Mouse (Mus musculus) olfactory bulb, adult 2 months (tissue): ENCODE results near the gene Limk2. TPM values are rescaled to one million over a fixed set of nuclear protein-coding genes. Genes with fewer than 3 reads are reported as not detected.

Experiments used
- H3K27ac ChIP-seq: fragments of 200-500 bp; 2 replicates; pipeline ENCODE4 v1.5.1; 2012; ENCODE audit warnings: low read depth, low read length; ENCODE audit not compliant: insufficient read depth
- H3K4me1 ChIP-seq: fragments of 200-500 bp; 2 replicates; pipeline ENCODE4 v1.6.1; 2012; ENCODE audit warnings: low read length; ENCODE audit not compliant: control insufficient read depth, insufficient read depth
- H3K4me3 ChIP-seq: fragments of 200-500 bp; 2 replicates; pipeline ENCODE4 v1.5.1; 2012; ENCODE audit warnings: mild to moderate bottlenecking, low read depth, low read length, moderate library complexity; ENCODE audit not compliant: insufficient read depth
- CTCF ChIP-seq: fragments of 200-500 bp; IDR thresholded peaks from 2 replicates; pipeline ENCODE4 v1.5.1; 2012; ENCODE audit warnings: low read depth, mild to moderate bottlenecking, low read length, moderate library complexity; ENCODE audit not compliant: insufficient read depth
- POLR2A ChIP-seq: fragments of 200-500 bp; IDR thresholded peaks from 2 replicates; pipeline ENCODE4 v1.6.1; 2012; ENCODE audit warnings: mild to moderate bottlenecking, low read depth, low read length, moderate library complexity; ENCODE audit not compliant: insufficient read depth
- WGBS: fragments of 180-500 bp; shearing (Covaris S2); methylation state at CpG from one replicate; pipeline ENCODE4 v1.1.7; 2018; 5-methylcytosine and 5-hydroxymethylcytosine counted together
- polyA plus RNA-seq: library from polyadenylated mRNA; stranded (reverse); fragments of >200 nt; gene quantifications from 2 replicates; pipeline ENCODE4 v1.2.4, GENCODE M21; 2012; ENCODE audit warnings: low replicate concordance; ENCODE audit not compliant: missing spikeins, insufficient read depth, insufficient read length

Gene Limk2
- polyA plus RNA-seq, 1 experiment, result not detected

DNA sequence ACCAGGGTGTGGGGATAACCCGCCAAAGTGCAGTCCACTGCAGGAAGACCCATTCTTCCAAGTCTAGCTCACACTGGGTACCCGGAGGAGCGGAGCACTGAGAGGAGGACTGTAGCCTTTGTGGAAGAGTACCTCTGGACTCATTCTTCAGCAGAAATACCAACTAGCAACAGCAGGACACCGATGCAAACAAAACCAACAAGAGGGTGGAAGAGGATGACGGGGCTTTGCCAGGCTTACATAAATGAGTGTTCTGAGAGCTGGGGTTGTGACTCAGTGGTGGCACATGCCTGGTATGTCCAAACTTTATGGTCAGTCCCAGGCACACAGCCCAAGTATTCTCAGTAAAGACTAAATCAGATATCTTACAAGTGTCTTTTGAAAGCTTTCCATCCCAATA lies 107.9 kb downstream of the Limk2 start:
- Histone ChIP-seq H3K4me3 (no peak overlapping the region), H3K27ac (no peak overlapping the region), H3K4me1 (peaks cover 7% of the 10 kb centered on the region)
- TF ChIP-seq CTCF (no peak), POLR2A (no peak)
- WGBS, result 93% methylated on average over 5 of the region's 5 CpGs

DNA sequence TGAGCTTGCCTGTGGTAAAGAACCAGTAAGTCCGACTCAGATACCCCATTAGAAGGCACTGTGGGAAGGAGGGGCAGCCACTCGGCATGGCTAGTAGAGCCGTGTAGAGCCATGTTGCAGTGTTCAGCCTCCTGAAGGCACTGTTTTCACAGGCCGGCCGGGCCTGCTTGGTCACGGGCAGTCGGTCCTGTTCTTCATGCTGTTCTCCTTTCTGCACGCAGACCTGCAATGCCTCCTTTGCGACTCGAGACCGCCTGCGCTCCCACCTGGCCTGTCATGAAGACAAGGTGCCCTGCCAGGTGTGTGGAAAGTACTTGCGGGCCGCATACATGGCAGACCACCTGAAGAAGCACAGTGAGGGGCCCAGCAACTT lies 110.2 kb downstream of the Limk2 start:
- H3K27ac ChIP-seq, result no peak overlapping the region
- TF ChIP-seq CTCF, result no peak
- TF ChIP-seq POLR2A, result no peak
- whole genome bisulfite sequencing, result 91% methylated on average over 14 of the region's 14 CpGs
- H3K4me3 ChIP-seq, result no peak overlapping the region
- H3K4me1 ChIP-seq, result peaks cover 26% of the 10 kb centered on the region

DNA sequence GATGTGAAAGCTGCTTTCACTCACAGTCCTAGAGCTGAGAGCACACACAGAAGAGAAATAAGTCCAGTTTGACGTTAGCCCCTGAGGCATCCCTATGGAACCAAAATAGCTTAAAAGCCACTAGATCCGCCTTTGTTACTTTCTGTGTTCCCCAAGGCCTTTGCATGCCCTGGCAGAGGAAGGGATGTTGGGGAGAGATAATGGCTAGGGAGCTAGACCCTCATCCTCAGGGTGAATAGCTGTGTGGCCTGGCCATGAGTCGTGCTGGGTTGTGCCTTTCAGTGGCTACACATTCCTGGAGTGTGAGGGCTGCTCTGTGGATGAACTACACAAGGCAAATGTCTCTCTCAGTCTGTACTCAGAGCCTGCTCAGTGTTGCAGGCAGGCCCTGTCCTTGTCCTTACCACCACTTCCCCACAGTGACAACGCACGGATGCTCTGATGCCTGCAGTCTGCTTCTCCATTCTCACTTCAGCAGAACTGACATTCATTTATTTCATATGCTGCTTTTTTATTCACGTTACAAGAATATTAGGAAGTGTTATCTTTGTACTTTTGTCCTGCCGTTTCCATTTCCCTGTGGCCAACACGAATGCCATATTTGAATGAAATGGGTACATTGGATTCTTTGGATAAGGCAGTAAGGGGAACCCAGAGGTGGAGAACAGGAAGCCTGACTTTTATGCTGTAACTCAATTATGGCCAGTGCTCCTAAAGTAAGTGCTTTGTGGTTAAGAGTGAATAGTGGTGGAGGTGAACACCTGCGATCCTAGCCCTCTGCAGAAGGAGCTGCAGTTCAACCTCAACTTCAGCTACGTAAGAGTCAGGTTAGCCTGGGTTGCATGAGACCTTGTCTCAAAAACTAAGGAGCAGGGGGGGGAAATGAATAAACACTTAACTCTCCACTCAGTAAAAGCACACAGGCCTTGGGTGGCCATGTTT lies 110.8 kb downstream of the Limk2 start:
- WGBS, result 79% methylated on average over 10 of the region's 10 CpGs
- Histone ChIP-seq H3K4me3 (no peak overlapping the region), H3K4me1 (peaks cover 32% of the 10 kb centered on the region), H3K27ac (no peak overlapping the region)
- no peak for TF ChIP-seq CTCF
- no peak for TF ChIP-seq POLR2A

DNA sequence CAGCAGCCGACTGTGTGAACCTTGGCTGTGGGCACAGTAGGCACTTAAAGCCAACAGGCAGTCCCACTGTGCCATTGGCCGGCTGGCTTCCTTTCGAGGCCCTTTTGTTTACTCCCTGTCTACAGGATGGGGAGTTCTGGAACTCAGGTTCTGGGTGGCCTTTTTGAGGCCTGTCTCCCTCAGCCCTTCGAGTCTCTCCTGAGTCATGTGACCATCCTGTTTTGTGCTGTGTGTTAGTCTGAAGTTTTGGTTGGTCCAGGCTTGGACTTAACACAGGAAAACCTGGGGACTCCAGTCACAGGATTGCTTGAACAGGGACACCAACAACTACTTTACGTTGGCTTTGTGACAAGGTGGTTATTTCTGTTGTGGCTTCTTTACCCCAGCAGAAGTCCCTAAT lies 112.9 kb downstream of the Limk2 start:
- Histone ChIP-seq H3K27ac (no peak overlapping the region), H3K4me3 (no peak overlapping the region), H3K4me1 (peaks cover 46% of the 10 kb centered on the region)
- TF ChIP-seq POLR2A, result no peak
- TF ChIP-seq CTCF, result no peak
- WGBS, result 28% methylated on average over 5 of the region's 5 CpGs

DNA sequence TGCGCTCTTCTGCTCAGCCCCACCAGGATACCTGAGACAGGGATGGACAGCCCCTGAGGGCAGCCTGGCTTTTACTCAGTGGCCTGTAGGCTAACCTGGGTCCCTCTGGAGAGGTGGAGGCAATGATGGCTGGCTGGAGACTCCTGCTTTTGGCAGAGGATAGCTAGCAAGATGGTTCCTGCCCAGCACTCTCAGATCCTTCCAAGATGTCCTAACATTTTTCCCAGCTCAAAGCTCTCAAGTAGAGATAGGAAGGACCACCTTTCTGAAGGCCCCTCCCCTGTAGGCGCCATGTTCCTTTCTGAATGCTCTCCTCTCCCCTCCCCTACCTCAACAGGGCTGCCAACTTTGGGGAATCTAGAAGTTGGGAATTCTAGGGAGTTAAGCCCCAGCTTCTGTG lies 114.3 kb downstream of the Limk2 start:
- H3K27ac ChIP-seq, result no peak overlapping the region
- 88% methylated on average over 2 of the region's 2 CpGs for WGBS
- H3K4me1 ChIP-seq, result peaks cover 51% of the 10 kb centered on the region
- no peak for TF ChIP-seq POLR2A
- no peak for TF ChIP-seq CTCF
- no peak overlapping the region for H3K4me3 ChIP-seq

Other genes with a start within 250 kb of the Limk2 start
- gene Sfi1, start 215.7 kb downstream of the Limk2 start, polyA plus RNA-seq, result not detected in 2 replicates
- gene Eif4enif1, start 206.8 kb downstream of the Limk2 start, polyA plus RNA-seq, result not detected in 2 replicates
- gene Drg1, start 142.8 kb downstream of the Limk2 start, polyA plus RNA-seq, result not detected in 2 replicates
- not detected in 2 replicates for gene Patz1, start 120.3 kb downstream of the Limk2 start, polyA plus RNA-seq
- gene Pik3ip1, start 78.8 kb downstream of the Limk2 start, polyA plus RNA-seq, result not detected in 2 replicates
- not detected in 2 replicates for gene Rnf185, start 43.2 kb upstream of the Limk2 start, polyA plus RNA-seq
- not detected in 2 replicates for gene Pla2g3, start 79.1 kb upstream of the Limk2 start, polyA plus RNA-seq
- gene Inpp5j, start 95.6 kb upstream of the Limk2 start, polyA plus RNA-seq, result not detected in 2 replicates
- not detected in 2 replicates for gene Selenom, start 105.5 kb upstream of the Limk2 start, polyA plus RNA-seq
- not detected in 2 replicates for gene Smtn, start 131.4 kb upstream of the Limk2 start, polyA plus RNA-seq
- gene Morc2a, start 240.0 kb upstream of the Limk2 start, polyA plus RNA-seq, result not detected in 2 replicates